24 mouse cellular contexts compared by ENCODE assay signal in the genomic region with DNA sequence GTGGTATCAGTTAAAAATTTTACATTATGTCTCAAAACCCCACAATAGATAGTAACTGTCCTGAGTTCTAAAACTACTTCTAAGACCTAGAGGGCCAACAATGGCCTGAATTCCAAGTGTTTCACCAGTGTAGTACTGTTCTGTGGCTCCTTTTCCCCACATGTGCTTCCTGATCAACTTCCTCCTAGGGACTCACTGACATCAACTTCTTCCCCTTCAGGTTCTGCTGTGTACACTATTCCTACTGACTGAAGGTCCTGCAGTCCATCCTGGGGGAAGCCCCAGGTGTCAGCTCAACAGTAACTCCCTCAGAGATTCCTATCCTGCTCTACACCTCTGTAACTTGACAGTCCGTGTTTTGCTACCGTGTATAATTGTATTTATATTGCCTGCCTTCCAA.
"Had no signal": no experiment of that assay in that cellular context is flagged by ENCODE, and none has a peak within 500 bp of the region (broad histone marks: within the 10 kb centered on the region; RNA-seq: fewer than 3 reads in every experiment).

No protein-coding gene starts in this region.

- ATAC-seq: hindbrain, postnatal 0 days; intestine, embryonic 15.5 days; intestine, postnatal 0 days had no signal

- DNase-seq: gastrocnemius, adult 2 months; gastrocnemius, postnatal 10 days; gastrocnemius, postnatal 25 days; heart, adult 11 months; heart, postnatal 10 days; heart, postnatal 4 days; kidney, adult 18-20 months; kidney, adult 8-10 months; kidney, postnatal 10 days; kidney, postnatal 25 days; kidney, postnatal 4 days; liver had no signal

- H3K4me2 ChIP-seq: heart, embryonic 12.5 days; hindbrain, embryonic 13.5 days; hindbrain, embryonic 15.5 days; intestine, embryonic 15.5 days; limb, embryonic 12.5 days; liver, embryonic 11.5 days had no signal

- H3K4me3 ChIP-seq: gastrocnemius, adult 2 months; heart, embryonic 10.5 days; heart, embryonic 12.5 days; hindbrain, embryonic 13.5 days; hindbrain, embryonic 15.5 days; intestine, embryonic 15.5 days; layer of hippocampus, adult 2 months; left cerebral cortex, adult 2 months; limb, embryonic 10.5 days; limb, embryonic 12.5 days had no signal

- H3K36me3 ChIP-seq: heart, embryonic 10.5 days; heart, embryonic 12.5 days; hindbrain, embryonic 13.5 days; hindbrain, embryonic 15.5 days; intestine, embryonic 15.5 days; limb, embryonic 10.5 days; limb, embryonic 12.5 days had no signal

- H3K27me3 ChIP-seq: hindbrain, embryonic 13.5 days; hindbrain, embryonic 15.5 days; intestine, embryonic 15.5 days had no signal

- H3K27ac ChIP-seq: gastrocnemius, adult 2 months; heart, embryonic 10.5 days; hindbrain, embryonic 13.5 days; hindbrain, embryonic 15.5 days; hindbrain, postnatal 0 days; intestine, embryonic 15.5 days; layer of hippocampus, adult 2 months; left cerebral cortex, adult 2 months; limb, embryonic 10.5 days; limb, embryonic 12.5 days had no signal
